Mouse (Mus musculus) megakaryocyte, embryonic 14.5 days (primary cell): Measurements from ENCODE around the gene Ildr1. TPM values are rescaled to one million over a fixed set of nuclear protein-coding genes. Genes with fewer than 3 reads are reported as not detected.

Experiments
- H3K27me3 ChIP-seq: replicated peaks from 2 replicates; pipeline ENCODE3; 2012; ENCODE audit warnings: inconsistent platforms
- H3K36me3 ChIP-seq: replicated peaks from 2 replicates; pipeline ENCODE3; 2012; ENCODE audit warnings: low read length, inconsistent platforms, mixed read lengths
- H3K4me1 ChIP-seq: 2 replicates; pipeline ENCODE4 v1.6.1; 2012; ENCODE audit warnings: inconsistent platforms
- H3K4me3 ChIP-seq: replicated peaks from 2 replicates; pipeline ENCODE3; 2012; ENCODE audit warnings: moderate library complexity, mild to moderate bottlenecking, inconsistent platforms
- H3K9me3 ChIP-seq: 2 replicates; pipeline ENCODE4 v1.6.1; 2012; ENCODE audit warnings: inconsistent platforms
- FLI1 ChIP-seq: IDR thresholded peaks from 2 replicates; pipeline ENCODE4 v1.6.1; 2012; ENCODE audit warnings: low read length, inconsistent platforms, mixed read lengths
- GATA1 ChIP-seq: IDR thresholded peaks from 3 replicates; pipeline ENCODE4 v1.6.1; 2012; ENCODE audit warnings: mixed read lengths, low read length, inconsistent platforms, borderline replicate concordance
- polyA plus RNA-seq: library from polyadenylated mRNA; stranded (reverse); fragments of >175 nt; gene quantifications from 2 replicates; pipeline ENCODE4 v1.2.3, GENCODE M21; 2012; ENCODE audit warnings: low replicate concordance; ENCODE audit not compliant: insufficient read depth

Gene Ildr1
- polyA plus RNA-seq, 1 experiment = not detected

GRCm38 (mm10) chr16:36747767-36748166 lies 54.0 kb downstream of the Ildr1 start:
- Histone ChIP-seq H3K4me3 (no peak overlapping the region), H3K27me3 (no peaks in the 10 kb centered on the region), H3K36me3 (no peaks in the 10 kb centered on the region), H3K4me1 (no peaks in the 10 kb centered on the region; the same call in 1 of the 2 replicates), H3K9me3 (no peaks in the 10 kb centered on the region)
- TF ChIP-seq GATA1 (no peak), FLI1 (no peak)

- Histone ChIP-seq H3K27me3 (no peaks in the 10 kb centered on the region), H3K9me3 (no peaks in the 10 kb centered on the region), H3K36me3 (no peaks in the 10 kb centered on the region), H3K4me1 (no peaks in the 10 kb centered on the region; the same call in 1 of the 2 replicates), H3K4me3 (no peak overlapping the region)
- no peak for TF ChIP-seq FLI1
- TF ChIP-seq GATA1 = no peak
These were observed 58.2 kb downstream of the Ildr1 start for GRCm38 (mm10) chr16:36751979-36752378.

- TF ChIP-seq GATA1 (no peak), FLI1 (no peak)
- no peak overlapping the region for H3K4me3 ChIP-seq
These were observed 76.5 kb downstream of the Ildr1 start for GRCm38 (mm10) chr16:36770191-36770771.

GRCm38 (mm10) chr16:36770830-36771229 lies 77.1 kb downstream of the Ildr1 start:
- peaks cover 5% of the 10 kb centered on the region; the same call in 1 of the 2 replicates for H3K9me3 ChIP-seq
- H3K36me3 ChIP-seq = no peaks in the 10 kb centered on the region
- peaks cover 3% of the 10 kb centered on the region; the same call in 1 of the 2 replicates for H3K4me1 ChIP-seq
- TF ChIP-seq GATA1 (no peak), FLI1 (no peak)
- no peak overlapping the region for H3K4me3 ChIP-seq
- no peaks in the 10 kb centered on the region for H3K27me3 ChIP-seq

More at GRCm38 (mm10) chr16:36770191-36770771, 76.5 kb downstream of the Ildr1 start:
- Histone ChIP-seq H3K36me3 (no peaks in the 10 kb centered on the region), H3K4me1 (peaks cover 3% of the 10 kb centered on the region; the same call in 1 of the 2 replicates), H3K27me3 (no peaks in the 10 kb centered on the region), H3K9me3 (peaks cover 5% of the 10 kb centered on the region; the same call in 1 of the 2 replicates)

GRCm38 (mm10) chr16:36771244-36771643 lies 77.5 kb downstream of the Ildr1 start:
- H3K36me3 ChIP-seq = no peaks in the 10 kb centered on the region
- H3K9me3 ChIP-seq = peaks cover 5% of the 10 kb centered on the region; the same call in 1 of the 2 replicates
- H3K4me3 ChIP-seq = no peak overlapping the region
- H3K4me1 ChIP-seq = peaks cover 3% of the 10 kb centered on the region; the same call in 1 of the 2 replicates
- H3K27me3 ChIP-seq = no peaks in the 10 kb centered on the region
- TF ChIP-seq GATA1 (no peak), FLI1 (no peak)

GRCm38 (mm10) chr16:36771703-36772102 lies 77.9 kb downstream of the Ildr1 start:
- peaks cover 3% of the 10 kb centered on the region; the same call in 1 of the 2 replicates for H3K4me1 ChIP-seq
- no peak overlapping the region for H3K4me3 ChIP-seq
- no peaks in the 10 kb centered on the region for H3K27me3 ChIP-seq
- no peaks in the 10 kb centered on the region for H3K36me3 ChIP-seq
- peaks cover 5% of the 10 kb centered on the region; the same call in 1 of the 2 replicates for H3K9me3 ChIP-seq
- TF ChIP-seq FLI1 (no peak), GATA1 (no peak)

- TF ChIP-seq GATA1 (no peak), FLI1 (no peak)
- no peaks in the 10 kb centered on the region for H3K36me3 ChIP-seq
- peaks cover 3% of the 10 kb centered on the region for H3K27me3 ChIP-seq
- H3K4me3 ChIP-seq = no peak overlapping the region
- H3K9me3 ChIP-seq = peaks cover 5% of the 10 kb centered on the region; the same call in 1 of the 2 replicates
- peaks cover 3% of the 10 kb centered on the region; the same call in 1 of the 2 replicates for H3K4me1 ChIP-seq
These were observed 79.2 kb downstream of the Ildr1 start for GRCm38 (mm10) chr16:36772996-36773395.

- H3K36me3 ChIP-seq = no peaks in the 10 kb centered on the region
- no peak overlapping the region for H3K4me3 ChIP-seq
- peaks cover 3% of the 10 kb centered on the region for H3K27me3 ChIP-seq
- H3K4me1 ChIP-seq = peaks cover 3% of the 10 kb centered on the region; the same call in 1 of the 2 replicates
- H3K9me3 ChIP-seq = peaks cover 5% of the 10 kb centered on the region; the same call in 1 of the 2 replicates
- TF ChIP-seq GATA1 = no peak
- no peak for TF ChIP-seq FLI1
These were observed 81.9 kb downstream of the Ildr1 start for GRCm38 (mm10) chr16:36775658-36776057.

Other genes starting within 250 kb of the Ildr1 start
- not detected in 2 replicates for gene Stfa3, start 238.6 kb upstream of the Ildr1 start, polyA plus RNA-seq
- gene Casr, start 131.8 kb upstream of the Ildr1 start, polyA plus RNA-seq = not detected in 2 replicates
- gene Cd86, start 27.9 kb upstream of the Ildr1 start, polyA plus RNA-seq = 1.5 TPM in 1 of 2 replicates, not detected in the other
- gene Slc15a2, start 91.0 kb downstream of the Ildr1 start, polyA plus RNA-seq = not detected in 2 replicates
- gene Iqcb1, start 134.4 kb downstream of the Ildr1 start, polyA plus RNA-seq = 0.36 TPM in 1 of 2 replicates, not detected in the other
- not detected in 2 replicates for gene Eaf2, start 181.0 kb downstream of the Ildr1 start, polyA plus RNA-seq
- gene Golgb1, start 181.2 kb downstream of the Ildr1 start, polyA plus RNA-seq = 15.5 and 21.9 TPM in 2 replicates
- 47.6 and 219 TPM in 2 replicates for gene Hcls1, start 241.0 kb downstream of the Ildr1 start, polyA plus RNA-seq